Mouse (Mus musculus): ENCODE measurements around the gene Tfip11. TPM values are rescaled to one million over a fixed set of nuclear protein-coding genes. Genes with fewer than 3 reads are reported as not detected.

Tfip11 gene
- total and polyA plus RNA-seq, 3 experiments, result 8.8 to 28.6 (median 23.8) TPM

- DNase-seq (ENCODE audit: extremely low read depth), result no peak
- no peaks in the 10 kb centered on the region for H3K27me3 ChIP-seq (replicated peaks)
- no peak overlapping the region for H3K4me2 ChIP-seq (ENCODE audit: insufficient read depth, low read depth, poor library complexity, severe bottlenecking)
- no peak overlapping the region for H3K9ac ChIP-seq (ENCODE audit: insufficient read depth, low read depth)
- H3K9me3 ChIP-seq (replicated peaks; ENCODE audit: low read length), result no peaks in the 10 kb centered on the region
- no peak overlapping the region for H3K27ac ChIP-seq (ENCODE audit: insufficient read depth, low read depth)
- H3K4me1 ChIP-seq (ENCODE audit: control insufficient read depth in 1 of 2, insufficient read depth in 2 of 2), result peaks cover 2 to 15% of the 10 kb centered on the region in 2 experiments; a peak in 3 of 4 replicates
- no peaks in the 10 kb centered on the region for H3K79me2 ChIP-seq (replicated peaks; ENCODE audit: control insufficient read depth, extremely low read depth, insufficient read depth, poor library complexity, severe bottlenecking)
- H3K4me3 ChIP-seq (replicated peaks in 1 of 3; ENCODE audit: low read depth in 2 of 3, low read length in 2 of 3, poor library complexity in 1 of 3), result no peak overlapping the region
- TF ChIP-seq MYC (IDR thresholded peaks at IDR 0.05; ENCODE audit: low read depth, low read length) (no peak), GABPA (IDR thresholded peaks at IDR 0.05; ENCODE audit: insufficient replicate concordance, low read depth, low read length) (no peak), ZMIZ1 (IDR thresholded peaks at IDR 0.05; ENCODE audit: low read depth, low read length) (no peak), SMC3 (IDR thresholded peaks at IDR 0.05; ENCODE audit: low read depth, low read length) (no peak), CHD2 (IDR thresholded peaks at IDR 0.05; ENCODE audit: low read length) (no peak), RAD21 (IDR thresholded peaks at IDR 0.05; ENCODE audit: low read depth, low read length) (no peak), ETS1 (conservative IDR thresholded peaks at IDR 0.05; ENCODE audit: low read depth, low read length) (no peak), TBP (conservative IDR thresholded peaks at IDR 0.05; ENCODE audit: low read depth, low read length) (no peak), PAX5 (IDR thresholded peaks at IDR 0.05; ENCODE audit: low read length) (no peak), BHLHE40 (IDR thresholded peaks at IDR 0.05; ENCODE audit: low read depth, low read length) (no peak), ELF1 (IDR thresholded peaks at IDR 0.05; ENCODE audit: low read depth, low read length) (no peak), RCOR1 (conservative IDR thresholded peaks at IDR 0.05; ENCODE audit: low read depth, low read length) (no peak), POLR2A (IDR thresholded peaks at IDR 0.05; ENCODE audit: low read depth, low read length) (no peak), TCF12 (IDR thresholded peaks at IDR 0.05; ENCODE audit: low read depth, low read length) (no peak), UBTF (IDR thresholded peaks at IDR 0.05; ENCODE audit: low read depth, low read length) (no peak), ZC3H11A (IDR thresholded peaks at IDR 0.05; ENCODE audit: low read depth, low read length) (no peak), HCFC1 (IDR thresholded peaks at IDR 0.05; ENCODE audit: low read depth, low read length) (no peak)
- in situ Hi-C loops (cut with MboI; ENCODE audit: low pct_ligation_motif_present, low pct_unique_long_range_greater_than_20kb, low sequenced_read_pairs) (no loop called here), dilution Hi-C loops (cut with MboI; ENCODE audit: extremely low pct_ligation_motif_present, extremely low pct_unique_long_range_greater_than_20kb, low sequenced_read_pairs) (no loop called here)
- H3K36me3 ChIP-seq (replicated peaks in 1 of 2; ENCODE audit: control insufficient read depth in 1 of 2, insufficient read depth in 1 of 2, low read length in 1 of 2), result peaks cover 0 to 29% of the 10 kb centered on the region in 2 experiments
Measured at GRCm38 (mm10) chr5:112297257-112297656, 28.9 kb upstream of the Tfip11 start.

GRCm38 (mm10) chr5:112298226-112298988 is 27.8 kb upstream of the Tfip11 start:
- Histone ChIP-seq H3K4me2 (ENCODE audit: insufficient read depth, low read depth, poor library complexity, severe bottlenecking) (no peak overlapping the region), H3K79me2 (replicated peaks; ENCODE audit: control insufficient read depth, extremely low read depth, insufficient read depth, poor library complexity, severe bottlenecking) (no peaks in the 10 kb centered on the region), H3K9me3 (replicated peaks; ENCODE audit: low read length) (no peaks in the 10 kb centered on the region), H3K27ac (ENCODE audit: insufficient read depth, low read depth) (no peak overlapping the region), H3K9ac (ENCODE audit: insufficient read depth, low read depth) (no peak overlapping the region), H3K4me1 (ENCODE audit: control insufficient read depth in 1 of 2, insufficient read depth in 2 of 2) (peaks cover 2 to 19% of the 10 kb centered on the region in 2 experiments; a peak in 3 of 4 replicates), H3K27me3 (replicated peaks) (no peaks in the 10 kb centered on the region), H3K36me3 (replicated peaks in 1 of 2; ENCODE audit: control insufficient read depth in 1 of 2, insufficient read depth in 1 of 2, low read length in 1 of 2) (peaks cover 0 to 31% of the 10 kb centered on the region in 2 experiments), H3K4me3 (replicated peaks in 1 of 3; ENCODE audit: low read depth in 2 of 3, low read length in 2 of 3, poor library complexity in 1 of 3) (no peak overlapping the region)
- DNase-seq (ENCODE audit: extremely low read depth), result no peak
- in situ Hi-C loops (cut with MboI; ENCODE audit: low pct_ligation_motif_present, low pct_unique_long_range_greater_than_20kb, low sequenced_read_pairs) (no loop called here), dilution Hi-C loops (cut with MboI; ENCODE audit: extremely low pct_ligation_motif_present, extremely low pct_unique_long_range_greater_than_20kb, low sequenced_read_pairs) (no loop called here)
- no peak for TF ChIP-seq TCF12 (IDR thresholded peaks at IDR 0.05; ENCODE audit: low read depth, low read length)

All from CH12.LX (cell line).